12 mouse cellular contexts compared by ENCODE assay signal in genomic region chr11:32125586-32126310, GRCm38 (mm10).
DNase-seq lines count a peak whose midpoint lies in the region; ATAC-seq and TF ChIP-seq lines count a peak whose summit lies in the region.
"Had no signal": no experiment of that assay in that cellular context is flagged by ENCODE, and none has a peak within 500 bp of the region (broad histone marks: within the 10 kb centered on the region; RNA-seq: fewer than 3 reads in every experiment).

No protein-coding gene starts in this region.

- H3K4me2 ChIP-seq in midbrain, postnatal 0 days (ENCODE audit: low read depth, low read length, poor library complexity, severe bottlenecking), result no peak overlapping the region
- no peak overlapping the region for H3K4me2 ChIP-seq in forebrain, embryonic 14.5 days (ENCODE audit: low read length)
- H3K4me2 ChIP-seq in midbrain, embryonic 11.5 days, result no peak overlapping the region
- H3K4me2 ChIP-seq: heart, embryonic 13.5 days had no signal

- 63% methylated on average over 11 of the region's 11 CpGs for WGBS in midbrain, embryonic 10.5 days
- WGBS in midbrain, postnatal 0 days, result 57% methylated on average over 11 of the region's 11 CpGs
- WGBS in forebrain, embryonic 14.5 days, result 46% methylated on average over 11 of the region's 11 CpGs
- WGBS in midbrain, embryonic 11.5 days, result 67% methylated on average over 11 of the region's 11 CpGs

- H3K36me3 ChIP-seq in midbrain, embryonic 10.5 days, result no peaks in the 10 kb centered on the region
- H3K36me3 ChIP-seq in midbrain, postnatal 0 days (ENCODE audit: insufficient read depth, low read length), result no peaks in the 10 kb centered on the region
- H3K36me3 ChIP-seq in forebrain, embryonic 14.5 days (ENCODE audit: control insufficient read depth, insufficient read depth, low read length), result no peaks in the 10 kb centered on the region
- H3K36me3 ChIP-seq in midbrain, embryonic 11.5 days (ENCODE audit: control insufficient read depth, insufficient read depth, low read length), result no peaks in the 10 kb centered on the region
- H3K36me3 ChIP-seq: heart, embryonic 13.5 days had no signal

- no peak overlapping the region for H3K4me3 ChIP-seq in midbrain, embryonic 10.5 days
- H3K4me3 ChIP-seq in midbrain, postnatal 0 days (ENCODE audit: low read depth, low read length), result no peak overlapping the region
- H3K4me3 ChIP-seq in forebrain, embryonic 14.5 days (ENCODE audit: low read depth, low read length), result no peak overlapping the region
- H3K4me3 ChIP-seq in midbrain, embryonic 11.5 days (ENCODE audit: low read depth, low read length), result no peak overlapping the region
- H3K4me3 ChIP-seq: heart, embryonic 13.5 days had no signal

- no peaks in the 10 kb centered on the region for H3K9me3 ChIP-seq in midbrain, embryonic 10.5 days (replicated peaks)
- no peaks in the 10 kb centered on the region for H3K9me3 ChIP-seq in midbrain, postnatal 0 days (ENCODE audit: low read length)
- H3K9me3 ChIP-seq in forebrain, embryonic 14.5 days (replicated peaks; ENCODE audit: control insufficient read depth, low read length), result no peaks in the 10 kb centered on the region
- no peaks in the 10 kb centered on the region for H3K9me3 ChIP-seq in midbrain, embryonic 11.5 days (ENCODE audit: control insufficient read depth, low read length)
- H3K9me3 ChIP-seq: heart, embryonic 13.5 days had no signal

- no peak for TF ChIP-seq CTCF in midbrain, postnatal 0 days (IDR thresholded peaks at IDR 0.05)

- peak overlapping the region; percentile 49; the same call in 1 of the 2 replicates for H3K27ac ChIP-seq in midbrain, embryonic 10.5 days (replicated peaks)
- H3K27ac ChIP-seq in midbrain, postnatal 0 days (ENCODE audit: low read depth, low read length), result no peak overlapping the region
- H3K27ac ChIP-seq in forebrain, embryonic 14.5 days (ENCODE audit: low read depth, low read length), result peak overlapping the region; percentile 58
- no peak overlapping the region for H3K27ac ChIP-seq in midbrain, embryonic 11.5 days (ENCODE audit: low read depth, low read length)
- H3K27ac ChIP-seq: heart, embryonic 13.5 days; kidney, postnatal 0 days had no signal

- ATAC-seq in midbrain, postnatal 0 days (ENCODE audit: low FRiP score), result no peak
- ATAC-seq in forebrain, embryonic 14.5 days, result no peak
- no peak for ATAC-seq in midbrain, embryonic 11.5 days (ENCODE audit: low FRiP score)
- ATAC-seq: Patski had no signal

- peaks cover 20% of the 10 kb centered on the region for H3K4me1 ChIP-seq in midbrain, embryonic 10.5 days
- 0 out of 2 replicates have a peak, but pooled peaks cover 3% of the 10 kb centered on the region for H3K4me1 ChIP-seq in midbrain, postnatal 0 days (ENCODE audit: insufficient read depth, low read length)
- peaks cover 13% of the 10 kb centered on the region for H3K4me1 ChIP-seq in forebrain, embryonic 14.5 days (ENCODE audit: control insufficient read depth, insufficient read depth, low read length)
- H3K4me1 ChIP-seq in midbrain, embryonic 11.5 days (ENCODE audit: control insufficient read depth, insufficient read depth, low read length), result no peaks in the 10 kb centered on the region; the same call in 1 of the 2 replicates
- H3K4me1 ChIP-seq: heart, embryonic 13.5 days had no signal

- H3K9ac ChIP-seq in midbrain, postnatal 0 days (replicated peaks; ENCODE audit: low read length, poor library complexity, severe bottlenecking), result no peak overlapping the region
- no peak overlapping the region for H3K9ac ChIP-seq in forebrain, embryonic 14.5 days (ENCODE audit: low read length)
- H3K9ac ChIP-seq in midbrain, embryonic 11.5 days (ENCODE audit: low read length), result no peak overlapping the region
- H3K9ac ChIP-seq: heart, embryonic 13.5 days had no signal

- H3K27me3 ChIP-seq in midbrain, embryonic 10.5 days (ENCODE audit: low read depth, poor library complexity, severe bottlenecking), result no peaks in the 10 kb centered on the region
- no peaks in the 10 kb centered on the region for H3K27me3 ChIP-seq in midbrain, postnatal 0 days (ENCODE audit: insufficient read depth, low read length)
- no peaks in the 10 kb centered on the region for H3K27me3 ChIP-seq in forebrain, embryonic 14.5 days (replicated peaks; ENCODE audit: control insufficient read depth, insufficient read depth, low read length)
- H3K27me3 ChIP-seq in midbrain, embryonic 11.5 days (ENCODE audit: control insufficient read depth, insufficient read depth, low read length), result no peaks in the 10 kb centered on the region
- H3K27me3 ChIP-seq: Patski had no signal

- no peak for DNase-seq in midbrain, embryonic 10.5 days (ENCODE audit: low spot score)
- no peak for DNase-seq in midbrain, postnatal 0 days (ENCODE audit: low spot score)
- peak; percentile 33 for DNase-seq in forebrain, embryonic 14.5 days (ENCODE audit: low spot score)
- DNase-seq in midbrain, embryonic 11.5 days (ENCODE audit: low spot score, missing footprints), result peak; percentile 65
- peak; percentile 63 to 64 for DNase-seq in thymus, postnatal 36 days
- DNase-seq in testis, postnatal 14 days (ENCODE audit: low spot score), result no peak
- no peak for DNase-seq in adrenal gland, adult (ENCODE audit: inconsistent age in 2 of 2, low spot score in 1 of 2)
- DNase-seq: cerebellum, postnatal 25 days; left cerebral cortex, postnatal 4 days had no signal

Comparison
In these comparisons a context has a peak if more than half of its experiments do, and no peak if none do; other contexts are left out.
1. DNase-seq: peak in forebrain, embryonic 14.5 days (single experiment), midbrain, embryonic 11.5 days (single experiment) and thymus, postnatal 36 days (2 of 2); none in midbrain, embryonic 10.5 days (single experiment), midbrain, postnatal 0 days (single experiment), testis, postnatal 14 days (single experiment) and adrenal gland, adult (0 of 2).
2. H3K27ac ChIP-seq: peak in midbrain, embryonic 10.5 days (single experiment) and forebrain, embryonic 14.5 days (single experiment); none in midbrain, postnatal 0 days (single experiment) and midbrain, embryonic 11.5 days (single experiment).